Mouse (Mus musculus) adrenal gland, postnatal 4 days (tissue): ENCODE data around the gene Zgpat. TPM values are rescaled to one million over a fixed set of nuclear protein-coding genes. Genes with fewer than 3 reads are reported as not detected.

ENCODE experiments used
- DNase-seq, 2 experiments: peaks; one replicate each; pipeline ENCODE4 v3.0.0; 2021 to 2022; ENCODE audit warnings: low spot score in 2 of 2, mixed read lengths in 2 of 2
- long read RNA-seq, 2 experiments: library from polyadenylated mRNA; stranded (forward); transcript quantifications; one replicate each; pipeline ENCODE4 v2.0.0; 2021
- total RNA-seq, 2 experiments: library from RNA; stranded (reverse); gene quantifications; 2 replicates each; pipeline ENCODE4 v1.2.3; 2021

The Zgpat gene
- 10 to 100 TPM; 37.0 to 42.4 TPM for total RNA-seq
- long read RNA-seq, experiment 1, transcript Zgpat-202 (6 exons, 2,072 nt) = major isoform, 16 of 39 reads
- long read RNA-seq, experiment 1, partial matches to known transcripts = 3 of 39 reads
- long read RNA-seq, experiment 1, other reads (novel, unspliced or antisense) = 13 of 39 reads
- long read RNA-seq, experiment 2, transcript Zgpat-202 (6 exons, 2,072 nt) = major isoform, 32 of 87 reads
- long read RNA-seq, experiment 2, transcript Zgpat-203 (11 exons, 3,666 nt) = minor isoform, 6 of 87 reads
- long read RNA-seq, experiment 2, partial matches to known transcripts = 10 of 87 reads
- long read RNA-seq, experiment 2, other reads (novel, unspliced or antisense) = 38 of 87 reads

- DNase-seq = peak; percentile 67 to 68
Observed at GRCm38 (mm10) chr2:181364860-181365596, at the start of gene Zgpat, which contains the start of gene Arfrp1. Gene Zgpat, plus strand, starts transcription at chr2:181364928. Gene Arfrp1, minus strand, starts transcription at chr2:181365404.

DNA sequence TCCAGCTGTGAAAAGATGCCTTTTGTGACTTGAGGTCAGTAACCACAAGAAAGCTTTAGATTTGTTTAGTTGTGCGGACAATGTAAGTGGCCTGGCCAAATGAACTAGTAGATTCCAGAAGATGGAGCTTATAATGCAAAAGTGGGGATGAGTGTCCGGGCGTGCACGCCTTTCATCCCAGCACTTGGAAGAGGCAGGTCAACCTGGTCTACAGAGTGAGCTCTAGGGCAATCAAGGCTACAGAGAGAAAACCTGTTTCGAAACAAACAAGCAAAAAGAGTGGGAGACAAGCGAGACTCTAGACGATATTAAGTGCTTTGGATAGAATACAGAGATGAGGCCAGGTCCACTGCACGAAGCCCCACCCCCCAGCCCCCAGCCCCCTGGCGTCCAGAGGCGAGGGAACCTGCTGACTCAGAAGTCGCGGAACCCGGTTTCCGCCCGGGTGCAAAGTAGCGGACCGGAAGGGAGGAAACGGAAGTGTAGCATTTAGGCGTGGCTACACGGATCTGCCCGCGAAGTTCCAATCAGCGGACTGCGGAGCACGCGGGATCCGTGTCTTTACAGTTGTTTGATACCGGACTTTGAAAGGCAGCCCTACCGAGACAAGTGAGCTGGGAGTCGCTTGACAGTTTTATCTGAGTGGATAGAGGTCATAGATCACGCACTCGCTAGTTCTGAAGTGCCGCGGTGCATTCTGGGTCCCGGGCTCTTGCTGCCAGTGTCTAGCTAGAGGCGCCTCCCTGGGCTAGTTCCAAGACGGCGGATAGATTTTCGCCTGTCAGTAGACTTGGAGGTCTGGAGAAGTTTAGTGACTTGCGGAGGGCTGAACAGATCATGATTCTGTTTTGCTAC is 45.3 kb upstream of the Zgpat start, which contains the start of gene Rtel1:
TSS of gene Rtel1 (plus strand) at position 492 of the 855 bp plus-strand sequence.
- DNase-seq = peak; percentile 57 to 64

GRCm38 (mm10) chr2:181320103-181320499 is 44.6 kb upstream of the Zgpat start:
- no peak for DNase-seq

- DNase-seq = no peak
Observed at GRCm38 (mm10) chr2:181322136-181322535, 42.6 kb upstream of the Zgpat start.

DNA sequence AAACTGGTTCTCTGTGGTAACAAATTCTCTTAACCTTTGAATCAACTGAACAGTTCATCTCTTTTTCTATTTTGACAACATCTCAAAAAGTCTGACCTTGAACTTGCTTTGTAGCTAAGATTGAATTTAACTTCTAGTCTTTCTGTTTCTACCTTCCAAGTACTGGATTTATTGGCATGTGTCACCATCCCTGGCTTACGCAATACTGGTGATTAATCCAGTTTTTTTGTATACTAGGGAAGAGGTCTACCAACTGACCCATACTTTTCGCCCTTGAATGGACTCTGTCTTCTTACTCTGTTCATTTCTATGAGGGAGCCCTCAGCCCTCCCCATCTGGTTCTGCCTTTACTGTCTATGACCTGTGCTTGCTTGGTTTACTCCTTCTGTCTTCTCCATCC is 38.6 kb upstream of the Zgpat start:
- DNase-seq = no peak

GRCm38 (mm10) chr2:181332542-181332941 is 32.2 kb upstream of the Zgpat start:
- DNase-seq = no peak

DNA sequence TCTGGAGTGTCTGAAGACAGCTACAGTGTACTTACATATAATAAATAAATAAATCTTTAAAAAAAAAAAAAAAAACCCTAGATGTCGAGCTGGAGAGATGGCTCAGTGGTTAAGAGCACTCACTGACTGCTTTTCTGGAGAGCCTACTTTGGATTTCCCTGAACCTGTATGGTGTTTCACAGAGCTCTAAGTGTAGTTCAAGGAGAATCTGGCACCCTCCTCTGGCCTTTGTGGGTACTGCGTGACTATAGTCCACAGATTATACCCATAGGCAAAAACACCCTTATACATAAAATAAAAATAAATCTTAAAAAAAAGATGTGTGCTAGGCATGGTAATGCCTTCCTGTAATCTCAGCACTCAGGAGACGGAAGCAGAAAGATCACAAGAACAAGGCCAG is 30.7 kb upstream of the Zgpat start:
- DNase-seq = no peak

GRCm38 (mm10) chr2:181340426-181340825 is 24.3 kb upstream of the Zgpat start:
- no peak for DNase-seq

GRCm38 (mm10) chr2:181342766-181343165 is 22.0 kb upstream of the Zgpat start:
- no peak for DNase-seq

DNA sequence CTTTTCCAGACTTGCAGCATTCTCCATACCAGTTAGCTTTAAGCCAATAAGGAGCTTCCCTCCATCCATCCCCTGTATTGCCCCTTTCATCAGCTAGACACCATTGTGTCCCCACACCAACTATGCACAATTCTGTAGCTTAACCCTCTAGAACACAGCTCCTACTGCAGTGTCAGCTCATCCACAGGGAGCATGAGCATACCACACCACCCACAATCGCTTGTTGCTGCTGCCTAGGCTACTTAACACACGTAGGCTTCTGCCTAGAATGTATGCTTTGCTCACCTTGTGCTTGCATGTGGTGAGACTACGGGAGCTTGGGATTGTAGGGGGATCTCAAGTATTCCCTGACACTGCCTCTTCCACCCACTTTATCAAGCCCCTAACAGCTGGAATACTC is 7.9 kb upstream of the Zgpat start:
- no peak for DNase-seq

GRCm38 (mm10) chr2:181363946-181364345 is 782 bp upstream of the Zgpat start:
- DNase-seq = no peak

DNA sequence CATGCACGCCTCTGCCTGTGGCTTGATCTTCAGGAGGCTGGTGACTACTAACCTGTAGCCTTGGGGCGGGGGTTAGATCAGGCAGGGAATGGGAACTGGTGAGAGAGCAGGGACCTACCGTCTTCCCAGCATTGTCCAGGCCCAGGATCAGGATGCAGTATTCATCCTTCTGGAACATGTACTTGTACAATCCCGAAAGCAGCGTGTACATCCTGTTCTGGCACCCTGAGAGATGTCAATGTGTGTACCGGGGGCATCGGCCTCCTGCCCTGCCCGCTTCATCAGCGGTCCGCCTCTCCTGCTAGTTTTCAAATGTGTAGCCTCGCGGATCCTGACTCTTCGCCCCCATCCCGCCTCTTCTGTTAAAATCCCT is 255 bp upstream of the Zgpat start:
- DNase-seq = no peak

GRCm38 (mm10) chr2:181365655-181366075 is 937 bp downstream of the Zgpat start:
- DNase-seq = no peak

- DNase-seq = no peak
Observed at GRCm38 (mm10) chr2:181370001-181370400, 5.3 kb downstream of the Zgpat start.

GRCm38 (mm10) chr2:181375787-181376186 is 11.1 kb downstream of the Zgpat start:
- no peak for DNase-seq

DNA sequence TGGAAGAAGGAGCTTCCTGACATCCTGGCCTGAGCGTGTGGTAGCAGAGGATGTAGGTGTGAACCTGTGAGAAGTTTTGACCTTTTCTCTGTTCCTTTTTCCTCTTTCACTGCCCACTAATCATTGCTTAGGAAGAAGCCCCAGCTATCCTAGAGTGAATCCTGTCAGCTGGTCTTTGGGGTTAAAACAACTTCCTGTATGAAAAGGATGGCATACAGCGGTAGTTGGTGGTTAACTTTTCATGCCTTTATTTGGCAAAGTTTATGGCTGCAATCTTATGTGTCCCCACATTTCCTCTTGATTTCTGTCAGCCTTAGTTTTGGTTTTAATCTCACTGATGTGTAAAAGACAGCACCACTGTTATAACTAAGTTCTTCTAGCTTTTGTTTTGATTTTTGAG is 12.5 kb downstream of the Zgpat start:
- DNase-seq = no peak

- no peak for DNase-seq
Observed at GRCm38 (mm10) chr2:181378701-181379100, 14.0 kb downstream of the Zgpat start.

GRCm38 (mm10) chr2:181379778-181380177 is 15.1 kb downstream of the Zgpat start, which contains the start of gene Lime1:
Gene Lime1, plus strand, starts transcription at chr2:181380078.
- no peak for DNase-seq

GRCm38 (mm10) chr2:181380251-181380650 is 15.5 kb downstream of the Zgpat start:
- DNase-seq = no peak

DNA sequence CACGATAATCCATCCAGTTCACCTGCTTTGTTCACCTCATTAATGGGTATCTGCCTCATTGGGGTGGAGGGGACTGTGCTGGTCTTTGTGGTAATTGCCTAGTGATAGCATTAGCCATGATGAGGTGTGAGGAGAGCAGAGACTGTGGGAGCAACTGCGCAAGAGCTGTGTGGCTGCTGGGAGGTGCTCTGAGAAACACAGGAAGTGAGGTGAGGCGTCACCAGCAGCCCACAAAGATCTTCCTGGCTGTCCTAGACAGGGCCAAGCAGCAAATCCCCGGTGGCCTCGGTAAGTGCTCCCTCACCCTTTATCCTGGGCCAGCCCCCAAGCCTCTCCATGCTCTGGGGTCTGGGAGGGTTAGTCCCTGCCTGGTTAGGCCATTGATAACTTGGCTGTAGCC is 16.4 kb downstream of the Zgpat start:
- no peak for DNase-seq

DNA sequence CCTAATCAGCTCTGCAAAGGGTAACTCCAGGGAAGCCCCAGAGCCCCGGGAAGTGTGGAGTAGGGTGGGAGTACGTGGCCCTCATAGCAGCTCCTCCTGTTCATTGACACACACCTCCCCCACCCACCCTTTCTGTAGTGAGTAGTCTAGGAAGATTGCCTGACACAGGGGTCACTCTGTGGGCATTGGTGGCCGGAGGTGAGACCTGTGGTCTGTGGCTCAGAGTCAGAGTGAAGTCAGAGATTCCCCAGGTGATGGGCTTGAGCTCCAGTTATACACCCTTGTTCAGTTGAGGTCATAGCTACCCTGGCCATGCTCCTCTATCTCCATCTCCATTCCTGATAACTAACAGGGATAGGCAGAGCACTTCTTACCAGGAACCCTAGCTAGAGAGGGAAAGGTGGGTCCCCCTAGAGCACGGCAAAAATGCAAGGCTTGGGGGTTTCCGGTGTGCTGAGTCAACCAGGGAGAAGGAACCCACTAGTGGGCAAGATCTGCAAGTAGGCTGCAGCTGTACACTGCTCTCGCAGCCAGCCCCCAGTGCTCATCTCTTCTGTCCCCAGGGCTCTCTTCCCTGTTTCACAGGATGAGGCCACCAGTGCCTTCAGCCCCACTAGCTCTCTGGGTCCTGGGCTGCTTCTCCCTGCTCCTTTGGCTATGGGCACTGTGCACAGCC is 17.0 kb downstream of the Zgpat start:
- no peak for DNase-seq
